Mouse (Mus musculus): ENCODE measurements around the gene Hnrnpul1.
A peak's percentile ranks its signal among the peaks of the same experiment; 100 is the strongest.
"Not testable (repeated sequence)": the region's sequence is repeated elsewhere in the genome, so short reads cannot be mapped to it uniquely, and the experiment has no call there.

The Hnrnpul1 gene

DNA sequence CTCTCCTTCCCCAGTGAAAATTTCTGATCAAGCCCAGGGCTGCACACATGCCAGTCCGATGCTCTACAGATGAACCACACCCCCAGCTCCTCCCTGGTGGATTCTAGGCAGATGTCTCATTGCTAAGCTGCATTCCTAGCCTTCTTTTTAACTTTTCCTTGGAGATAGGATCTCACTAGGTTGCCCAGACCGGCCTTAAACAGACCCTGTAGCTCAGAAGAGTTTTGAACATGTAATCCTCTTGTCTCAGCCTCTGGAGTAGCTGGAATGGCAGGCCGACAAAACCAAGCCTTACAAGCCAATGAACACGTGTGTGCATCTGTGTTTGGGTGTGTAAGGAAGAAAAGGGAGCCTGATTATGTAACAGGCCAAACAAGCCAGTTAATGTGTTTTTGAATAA lies 26.2 kb upstream of the Hnrnpul1 start:
- ATAC-seq (ENCODE audit: low TSS enrichment) = no peak

DNA sequence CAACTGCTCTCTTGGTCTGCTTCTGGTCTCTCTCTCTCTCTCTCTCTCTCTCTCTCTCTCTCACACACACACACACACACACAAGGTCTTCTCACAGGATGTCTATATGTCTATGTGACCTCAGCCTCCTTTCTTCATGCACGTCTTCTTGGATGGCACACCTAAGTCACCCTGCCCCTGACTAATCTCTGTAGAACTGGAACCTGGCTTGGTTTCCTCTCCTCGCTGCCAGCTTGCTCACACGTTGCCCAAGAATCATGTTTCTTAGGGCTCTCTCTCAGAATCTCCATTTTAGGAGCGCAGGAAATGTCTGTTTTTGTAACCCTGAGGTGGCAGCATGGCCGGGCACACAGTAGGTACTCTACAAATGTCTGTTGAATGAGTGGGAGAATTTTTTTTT lies 25.5 kb upstream of the Hnrnpul1 start:
- no peak for ATAC-seq (ENCODE audit: low TSS enrichment)

DNA sequence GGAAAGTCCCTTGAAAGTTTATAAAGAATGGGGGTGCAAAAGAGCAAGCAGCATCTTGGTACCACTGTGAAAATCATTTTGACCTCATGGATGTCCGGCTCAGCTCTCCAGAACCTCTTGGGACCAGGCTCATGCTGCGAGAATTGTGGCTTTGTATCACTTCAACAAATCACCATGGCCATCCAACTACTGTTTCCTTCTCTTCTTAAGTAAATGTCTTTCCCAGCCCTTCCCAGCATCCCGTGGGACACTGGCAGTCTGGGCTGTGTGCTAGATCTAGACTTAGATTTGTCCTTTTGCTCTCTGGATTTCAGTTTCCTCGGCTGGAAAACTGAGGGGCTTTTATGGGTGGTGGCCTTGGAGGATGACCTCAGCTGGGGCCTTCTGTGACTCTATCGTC lies 13.7 kb upstream of the Hnrnpul1 start:
- ATAC-seq (ENCODE audit: low TSS enrichment) = no peak

DNA sequence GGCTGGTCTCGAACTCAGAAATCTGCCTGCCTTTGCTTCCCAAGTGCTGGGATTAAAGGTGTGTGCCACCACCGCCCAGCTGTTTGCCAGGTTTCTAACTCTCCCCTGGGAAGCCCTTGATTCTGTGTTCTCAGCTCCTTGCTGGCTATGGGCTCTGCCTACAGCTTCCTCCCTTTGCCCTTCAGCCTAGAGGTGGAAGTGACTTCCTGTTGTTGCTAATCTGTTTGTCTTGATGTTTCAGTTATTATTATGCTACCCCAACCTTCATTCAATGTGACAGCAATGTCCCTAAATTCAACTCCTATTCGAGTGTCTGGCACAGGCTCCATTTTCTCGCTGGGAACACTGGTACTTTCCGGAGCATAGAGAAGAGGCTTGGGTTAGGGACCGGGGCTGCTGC lies 11.6 kb upstream of the Hnrnpul1 start:
- ATAC-seq (ENCODE audit: low TSS enrichment) = no peak

DNA sequence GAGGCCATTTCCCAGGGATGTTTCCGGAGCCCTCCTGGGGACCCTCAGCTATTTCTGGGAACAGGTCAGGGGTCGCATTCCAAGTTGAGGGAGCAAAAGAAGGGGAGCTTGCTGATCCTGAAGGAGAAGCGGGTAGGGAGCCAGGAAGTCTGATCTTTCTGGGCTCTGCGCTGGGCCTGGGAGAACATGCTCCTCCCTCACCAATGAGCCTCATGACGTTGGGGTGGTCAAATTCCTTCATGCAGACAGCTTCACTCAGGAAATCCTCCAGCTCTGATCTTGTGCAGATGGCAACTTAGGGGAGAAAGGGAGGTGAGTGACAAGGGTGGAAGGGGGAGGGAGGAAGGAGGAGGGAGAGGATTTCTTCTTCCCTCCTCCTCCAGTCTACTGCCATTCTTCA lies 9.7 kb upstream of the Hnrnpul1 start:
- ATAC-seq (ENCODE audit: low TSS enrichment) = no peak

DNA sequence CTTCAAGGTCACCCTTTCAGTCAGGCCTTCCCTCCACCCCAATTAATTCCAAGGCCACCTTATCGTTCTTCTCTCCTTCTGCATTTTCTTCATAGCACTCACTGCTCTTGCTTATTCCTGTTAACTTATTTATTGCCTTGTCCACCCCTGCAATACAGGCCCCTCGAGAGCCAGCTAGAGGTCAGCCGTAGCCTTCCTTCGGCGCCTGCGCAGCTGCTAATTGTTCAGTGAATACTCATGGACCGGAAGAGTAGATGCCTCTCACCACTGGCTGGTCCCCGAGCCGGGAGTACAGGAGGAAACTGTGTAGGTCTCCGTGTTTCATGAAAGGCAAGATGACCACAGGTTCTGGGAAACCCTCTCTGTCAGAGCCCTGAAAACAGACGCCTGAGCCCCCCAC lies 9.1 kb upstream of the Hnrnpul1 start:
- no peak for ATAC-seq (ENCODE audit: low TSS enrichment)

DNA sequence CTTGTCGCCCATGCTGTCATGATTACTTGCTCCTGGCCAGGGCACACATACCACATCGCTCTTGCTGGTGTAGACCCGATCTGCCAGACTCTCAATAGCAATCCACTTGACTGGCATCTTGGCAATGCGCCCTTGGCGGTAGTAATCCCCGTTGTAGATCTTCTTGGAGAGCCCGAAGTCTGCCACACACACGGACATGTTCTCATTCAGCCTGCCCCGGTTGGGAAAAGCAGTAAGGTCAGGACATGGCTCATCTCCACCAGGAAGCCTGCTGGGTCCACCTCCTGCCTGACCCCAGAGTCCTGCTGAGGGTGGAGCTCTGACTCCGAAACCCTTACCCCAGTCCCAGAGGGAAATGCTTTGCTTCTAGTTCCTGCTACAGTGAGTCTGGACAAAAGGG lies 6.8 kb upstream of the Hnrnpul1 start:
- no peak for ATAC-seq (ENCODE audit: low TSS enrichment)

DNA sequence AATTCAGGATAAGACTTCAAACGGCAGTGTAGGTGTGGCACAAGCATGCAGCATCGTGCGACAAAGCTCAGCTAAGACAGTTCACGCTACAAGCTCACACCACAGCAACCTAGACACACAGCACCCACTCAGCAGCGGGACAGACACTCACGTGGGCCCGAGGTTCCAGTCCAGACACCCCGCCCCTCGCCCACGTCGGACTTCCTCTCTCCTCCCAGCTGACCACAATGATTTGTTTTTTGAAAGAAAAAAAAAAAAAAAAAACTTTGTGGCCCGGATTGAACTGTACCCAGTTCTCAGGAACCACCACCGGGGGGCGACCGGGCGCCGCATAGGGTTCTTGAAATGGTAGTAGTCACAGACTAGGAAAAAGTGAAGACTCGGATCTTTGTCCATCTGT lies 1.5 kb upstream of the Hnrnpul1 start:
- peak; percentile 18 for ATAC-seq (ENCODE audit: low TSS enrichment)

DNA sequence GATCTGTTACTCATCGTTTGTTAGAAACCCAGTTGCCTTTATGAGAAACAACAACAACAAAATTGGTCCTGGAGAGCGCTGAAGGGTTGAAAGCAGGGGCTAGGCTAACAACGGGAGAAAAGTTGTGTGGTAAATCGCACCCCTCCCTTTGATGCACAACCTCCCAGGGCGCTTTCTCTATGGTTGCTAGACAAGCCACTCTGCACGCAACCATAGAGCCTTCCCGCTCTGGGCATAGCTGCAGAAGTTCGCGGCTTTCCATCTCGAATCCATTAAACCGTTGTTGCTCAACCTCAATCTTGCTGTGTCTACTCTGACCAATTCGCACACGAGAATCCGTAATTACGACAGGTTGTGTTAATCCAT lies 894 bp upstream of the Hnrnpul1 start:
- peak; percentile 51 for ATAC-seq (ENCODE audit: low TSS enrichment)

DNA sequence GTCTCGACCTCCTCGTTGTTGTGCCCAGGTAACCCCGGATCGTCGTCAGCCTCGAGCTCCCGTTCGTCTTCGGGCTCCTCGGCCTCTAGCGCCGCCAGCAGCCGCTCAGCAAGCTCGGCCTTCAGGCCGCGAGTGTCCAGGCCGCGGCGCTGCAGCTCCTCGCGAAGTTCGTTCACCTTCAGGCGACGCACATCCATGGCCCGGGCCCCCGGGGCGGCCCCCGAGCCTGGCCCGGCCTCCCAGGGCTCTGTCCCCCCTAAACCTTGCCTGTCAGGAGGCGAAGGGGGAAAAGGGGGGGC lies 169 bp downstream of the Hnrnpul1 start:
- no peak; the same call in 1 of the 2 replicates for ATAC-seq (ENCODE audit: low TSS enrichment)

DNA sequence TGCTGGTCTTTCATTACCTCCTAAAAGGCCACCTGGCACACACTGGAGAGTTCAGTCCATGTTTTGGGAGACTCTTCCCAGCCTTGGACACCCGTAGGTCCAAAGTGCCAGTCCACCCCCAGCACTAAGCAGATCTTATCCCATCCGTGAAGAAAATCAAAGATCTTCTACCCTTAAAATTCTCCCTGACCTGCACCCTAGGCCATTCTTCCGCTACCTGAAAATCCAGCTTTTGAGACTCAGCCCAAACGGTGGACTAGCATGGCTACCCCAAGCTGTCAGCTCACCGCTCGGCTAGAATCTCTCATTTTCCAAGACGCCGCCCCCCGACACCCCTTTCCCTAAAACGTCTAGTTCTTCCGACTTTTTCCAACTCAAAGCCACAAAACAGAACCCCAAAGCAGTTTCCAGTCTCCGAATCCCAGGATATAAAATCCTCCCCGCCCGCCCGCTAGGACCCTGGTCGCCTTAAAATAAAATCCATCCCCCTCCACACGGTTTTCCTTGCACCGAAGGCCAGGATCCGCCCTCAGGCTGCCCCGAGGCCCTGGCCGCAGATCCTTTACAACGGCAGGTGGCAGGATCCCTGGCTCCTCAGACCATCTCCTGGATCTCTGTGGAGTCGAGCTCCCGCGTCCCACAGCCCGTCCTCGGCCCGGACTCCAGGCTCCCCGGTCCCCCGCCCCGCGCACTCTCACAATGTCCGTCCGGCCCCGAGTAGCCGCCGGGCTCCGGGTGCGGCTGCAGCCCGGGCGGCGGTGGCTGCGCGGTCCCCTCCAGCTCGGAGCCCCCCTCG lies 716 bp downstream of the Hnrnpul1 start:
- peak; percentile 1; the same call in 1 of the 2 replicates for ATAC-seq (ENCODE audit: low TSS enrichment)

DNA sequence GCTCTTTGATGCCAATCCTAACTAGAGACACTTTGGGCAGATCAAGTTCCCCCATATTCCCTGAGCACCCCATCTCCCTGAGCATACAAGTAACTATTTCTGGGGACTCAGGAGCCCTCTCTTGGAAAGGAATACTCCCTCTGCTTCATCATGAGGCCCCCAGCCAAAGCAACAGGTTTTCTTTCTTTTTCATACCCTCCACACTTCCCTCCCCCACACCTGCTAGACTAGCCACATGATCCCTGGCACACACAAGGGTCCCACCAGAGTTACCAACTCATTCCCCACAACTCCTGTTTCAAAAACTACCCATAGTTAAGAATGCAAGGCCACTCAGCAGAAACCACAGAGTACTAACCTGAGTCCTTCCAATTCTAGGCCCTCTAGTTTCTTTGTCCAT lies 1.5 kb downstream of the Hnrnpul1 start:
- ATAC-seq (ENCODE audit: low TSS enrichment) = no peak

DNA sequence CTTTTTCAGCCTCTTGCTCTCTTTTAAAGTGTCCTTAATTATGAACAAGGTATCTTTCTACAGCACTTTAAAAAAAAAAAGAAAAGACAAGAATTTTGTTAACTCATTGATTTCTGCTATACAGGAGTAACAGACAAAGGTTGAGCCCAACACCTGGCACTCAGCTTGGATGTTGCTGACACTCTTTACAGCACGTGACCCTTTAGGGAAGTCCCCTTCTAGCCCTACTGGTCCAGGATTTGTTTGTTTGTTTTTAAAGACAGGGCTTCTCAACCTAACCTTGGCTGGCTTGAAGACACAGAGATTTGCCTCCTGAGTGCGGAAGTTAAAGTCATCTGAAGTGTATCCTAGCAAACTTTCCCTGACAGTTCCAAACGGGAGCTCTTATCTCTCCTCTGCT lies 7.7 kb downstream of the Hnrnpul1 start:
- no peak for ATAC-seq (ENCODE audit: low TSS enrichment)

DNA sequence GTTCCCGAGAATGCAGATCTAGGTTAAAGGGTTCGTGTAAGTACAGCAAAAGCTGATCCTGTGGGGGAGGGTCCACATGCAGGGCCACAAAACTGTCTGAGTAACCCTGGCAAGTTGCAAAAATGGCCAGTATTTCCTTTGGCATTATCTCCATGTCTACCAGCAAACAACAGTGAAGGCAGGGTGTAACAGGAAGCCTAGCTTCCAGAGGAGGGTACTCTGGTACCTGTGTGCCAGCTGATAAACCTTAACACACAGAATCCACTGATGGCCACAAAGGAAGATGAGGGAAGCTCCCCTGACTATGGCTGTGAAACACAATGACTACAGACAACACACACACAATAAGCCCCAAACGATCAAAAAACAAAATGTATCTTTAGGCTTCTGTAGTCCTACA lies 16.3 kb downstream of the Hnrnpul1 start:
- ATAC-seq (ENCODE audit: low TSS enrichment) = no peak

DNA sequence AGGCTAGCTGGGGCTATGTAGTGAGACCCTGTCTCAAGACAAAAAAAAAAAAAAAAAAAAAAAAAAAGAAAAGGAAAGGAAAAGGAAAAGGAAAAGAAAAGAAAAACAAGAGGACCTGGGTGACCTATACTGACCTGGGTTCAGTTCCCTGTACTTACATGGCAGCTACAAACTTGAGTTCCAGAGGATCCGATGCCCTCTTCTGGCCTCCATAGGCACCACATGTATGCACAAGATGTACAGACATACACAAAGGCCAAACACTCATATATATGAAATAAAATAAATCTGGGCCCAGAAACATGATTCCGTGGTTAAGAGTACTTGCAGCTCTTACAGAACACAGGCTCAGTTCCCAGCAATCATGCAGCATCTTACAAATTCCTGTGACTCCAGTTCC lies 17.6 kb downstream of the Hnrnpul1 start:
- ATAC-seq (ENCODE audit: low TSS enrichment) = no peak

DNA sequence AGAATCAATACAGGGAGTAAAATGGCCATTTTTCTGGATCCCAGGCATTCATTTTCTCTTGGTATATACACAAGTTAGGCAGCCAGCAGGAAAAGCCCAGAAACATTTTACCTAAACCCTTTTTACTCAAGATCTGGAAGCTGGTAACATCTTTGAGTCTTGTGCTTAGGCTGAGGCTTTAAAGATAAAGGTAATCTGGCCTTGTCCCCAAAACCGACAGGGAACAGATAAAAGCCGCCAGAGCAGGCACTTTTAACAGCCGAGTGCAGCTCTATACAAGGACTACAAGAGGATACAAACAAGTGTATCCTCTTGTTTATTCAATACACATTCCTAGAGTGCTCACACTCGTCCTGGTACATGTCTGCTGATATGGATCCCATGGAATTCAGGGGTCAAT lies 19.6 kb downstream of the Hnrnpul1 start:
- ATAC-seq (ENCODE audit: low TSS enrichment) = no peak

DNA sequence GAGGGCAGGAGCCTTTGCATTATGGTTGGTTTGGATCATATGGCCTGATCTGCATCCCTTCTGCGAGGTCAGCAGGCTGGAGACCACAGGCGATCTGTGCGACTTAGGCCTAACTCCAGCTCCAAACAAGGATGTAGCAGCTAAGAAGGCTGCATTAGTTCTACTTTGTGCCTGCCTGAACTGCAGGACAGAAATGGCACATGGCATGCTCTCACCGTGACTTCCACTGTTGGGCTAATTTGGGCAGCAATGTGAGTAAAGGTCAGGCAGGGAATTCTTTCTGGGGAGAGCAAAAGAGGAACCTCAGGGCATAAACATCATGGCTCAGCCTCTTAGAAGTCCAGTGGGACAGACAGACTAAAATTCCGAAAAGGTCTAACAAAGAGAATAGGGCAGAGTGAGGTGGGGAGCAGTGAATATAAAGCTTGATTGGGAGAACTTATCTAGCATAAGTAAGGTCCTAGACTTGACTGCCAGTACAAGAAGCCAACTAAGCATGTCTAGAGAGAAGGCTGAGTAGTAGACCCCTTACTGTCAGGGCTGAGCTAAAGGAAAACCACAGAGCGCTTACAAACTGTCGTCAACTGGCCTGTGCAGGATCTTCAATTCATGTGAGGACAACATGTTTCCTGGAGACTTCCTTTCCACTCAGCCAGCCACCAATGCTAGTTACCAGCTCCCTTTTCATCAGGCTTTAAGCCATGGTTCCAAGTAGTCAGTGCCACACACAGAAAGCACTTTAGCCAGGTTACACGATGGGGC lies 23.1 kb downstream of the Hnrnpul1 start:
- no peak for ATAC-seq (ENCODE audit: low TSS enrichment)

DNA sequence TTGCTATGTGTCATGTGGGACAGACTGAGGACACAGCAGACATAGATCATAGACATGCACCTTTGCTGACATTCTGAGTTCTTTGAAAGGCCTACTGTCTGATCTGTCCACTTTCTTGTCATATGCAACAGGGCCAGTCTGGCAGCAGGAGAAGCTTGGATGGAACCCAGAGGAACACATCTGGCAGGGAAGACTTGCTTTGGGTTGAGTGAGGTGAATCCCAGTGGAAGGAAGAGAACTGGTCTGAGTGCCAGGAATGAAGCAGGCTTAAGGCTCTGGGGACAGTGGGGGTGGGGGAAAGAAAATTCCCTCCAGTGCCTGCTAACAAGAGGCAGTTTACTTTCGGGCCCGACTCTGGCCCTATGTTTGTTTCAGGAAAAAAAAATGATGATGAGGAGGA lies 24.7 kb downstream of the Hnrnpul1 start:
- ATAC-seq (ENCODE audit: low TSS enrichment) = no peak

DNA sequence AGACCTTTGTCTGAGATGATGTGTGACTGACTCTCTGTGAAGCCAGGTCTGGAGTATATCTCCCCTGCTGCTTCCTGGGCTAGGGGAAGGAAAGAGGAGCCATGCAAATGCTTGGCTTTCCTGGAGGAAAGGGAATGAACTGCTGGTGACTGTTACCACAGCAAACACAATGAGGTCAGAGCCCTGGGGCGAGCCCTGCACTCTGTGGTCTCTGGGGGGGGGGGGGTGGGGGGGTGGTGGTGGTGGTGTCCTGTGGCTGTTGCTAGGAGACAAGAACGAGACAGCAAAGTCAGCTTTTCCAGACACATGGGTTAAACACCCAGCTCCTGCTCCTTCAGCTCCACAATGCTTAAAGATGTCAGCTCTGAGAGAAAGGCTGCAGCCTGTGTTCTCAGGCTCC lies 25.2 kb downstream of the Hnrnpul1 start:
- ATAC-seq (ENCODE audit: low TSS enrichment) = no peak

DNA sequence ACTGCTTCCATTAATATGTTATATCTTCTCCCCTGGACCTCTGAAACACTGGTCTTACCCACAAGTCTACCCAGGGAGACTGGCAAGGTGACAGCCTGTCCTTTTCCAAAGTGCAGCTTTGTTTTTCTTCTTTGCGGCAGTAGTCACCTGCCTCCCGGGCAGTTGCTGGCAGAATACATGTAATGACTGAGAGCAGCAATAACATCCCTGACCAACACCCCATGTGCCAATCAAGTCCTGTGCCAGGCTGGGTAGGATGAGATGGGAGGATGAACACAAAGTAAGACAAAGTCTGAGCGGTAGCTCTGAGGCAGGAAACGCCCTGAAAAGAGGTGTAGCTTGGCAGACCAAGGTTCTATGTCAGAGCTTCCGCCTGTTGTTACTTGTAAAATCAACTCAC lies 26.8 kb downstream of the Hnrnpul1 start:
- ATAC-seq (ENCODE audit: low TSS enrichment) = no peak

DNA sequence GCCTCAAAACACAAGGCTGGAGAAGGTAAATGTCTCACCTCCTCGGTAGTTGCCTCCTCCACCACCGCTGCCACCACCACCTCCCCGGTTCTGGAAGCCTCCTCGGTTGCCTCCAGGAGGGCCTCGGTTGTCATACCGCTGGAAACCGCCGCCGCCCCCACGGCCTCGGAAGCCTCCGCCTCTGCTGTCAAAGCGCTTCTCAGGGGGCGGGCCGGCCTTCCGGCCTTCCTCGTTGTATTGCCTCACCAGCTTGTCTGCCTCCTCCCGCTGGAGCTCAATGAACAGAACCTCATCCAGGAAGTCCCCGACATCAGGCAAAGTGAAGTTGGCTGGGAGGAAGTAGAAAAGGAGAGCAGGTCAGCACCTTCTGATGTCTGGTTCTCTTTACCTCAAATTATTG lies 28.7 kb downstream of the Hnrnpul1 start:
- ATAC-seq (ENCODE audit: low TSS enrichment) = no peak; the same call in 1 of the 2 replicates

DNA sequence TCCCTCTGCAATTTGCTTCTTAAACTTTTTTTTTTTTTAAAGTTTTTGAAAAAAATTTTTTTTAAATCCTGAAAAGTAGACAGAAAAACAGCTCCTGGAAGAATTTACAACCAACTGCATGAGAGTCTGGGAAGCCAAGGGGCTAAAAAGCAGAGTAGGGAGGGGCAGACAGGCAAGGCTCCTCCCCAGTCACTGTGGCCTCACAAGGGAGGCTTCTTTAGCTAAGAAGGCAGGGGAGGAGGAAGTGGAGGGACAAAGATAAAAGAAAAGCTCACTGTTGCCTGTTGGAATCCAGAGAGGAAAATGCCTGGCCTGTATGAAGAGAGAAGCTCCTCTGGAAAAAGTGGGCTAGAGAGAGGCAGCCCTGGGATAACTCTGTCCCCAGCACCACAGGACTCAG lies 32.8 kb downstream of the Hnrnpul1 start:
- not testable (repeated sequence) for ATAC-seq (ENCODE audit: low TSS enrichment)

DNA sequence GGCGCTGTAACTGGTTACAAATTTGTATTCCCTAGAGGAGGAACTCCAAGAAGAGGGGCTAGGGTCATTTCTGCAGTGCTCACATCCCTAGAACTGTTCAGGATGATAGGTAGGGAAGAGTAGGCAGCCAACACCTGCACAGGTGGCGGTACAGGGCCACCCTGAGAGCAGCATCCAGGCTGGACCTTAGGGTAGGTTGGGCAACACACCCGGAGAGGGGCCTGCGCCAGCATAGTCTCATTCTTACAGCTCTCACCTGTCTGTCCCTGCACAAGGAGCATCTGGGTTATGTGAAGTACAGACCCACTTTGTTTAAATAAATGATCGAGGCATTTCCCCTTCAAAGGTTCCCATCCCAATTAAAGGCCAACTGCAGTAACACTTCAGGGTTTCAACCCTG lies 33.8 kb downstream of the Hnrnpul1 start:
- ATAC-seq (ENCODE audit: low TSS enrichment) = no peak
